Mouse (Mus musculus) CD4-positive, CD25-positive, alpha-beta regulatory T cell, adult 9 weeks (primary cell): Measurements from ENCODE around the gene Man2b2. TPM values are rescaled to one million over a fixed set of nuclear protein-coding genes. Genes with fewer than 3 reads are reported as not detected.

Experiments used
- polyA plus RNA-seq: library from polyadenylated mRNA; unstranded; fragments of 100-300 nt; shearing (Covaris generic); gene quantifications from one replicate; pipeline ENCODE4 v1.2.1, GENCODE M21; 2017

The Man2b2 gene
- polyA plus RNA-seq = 16.1 TPM

DNA sequence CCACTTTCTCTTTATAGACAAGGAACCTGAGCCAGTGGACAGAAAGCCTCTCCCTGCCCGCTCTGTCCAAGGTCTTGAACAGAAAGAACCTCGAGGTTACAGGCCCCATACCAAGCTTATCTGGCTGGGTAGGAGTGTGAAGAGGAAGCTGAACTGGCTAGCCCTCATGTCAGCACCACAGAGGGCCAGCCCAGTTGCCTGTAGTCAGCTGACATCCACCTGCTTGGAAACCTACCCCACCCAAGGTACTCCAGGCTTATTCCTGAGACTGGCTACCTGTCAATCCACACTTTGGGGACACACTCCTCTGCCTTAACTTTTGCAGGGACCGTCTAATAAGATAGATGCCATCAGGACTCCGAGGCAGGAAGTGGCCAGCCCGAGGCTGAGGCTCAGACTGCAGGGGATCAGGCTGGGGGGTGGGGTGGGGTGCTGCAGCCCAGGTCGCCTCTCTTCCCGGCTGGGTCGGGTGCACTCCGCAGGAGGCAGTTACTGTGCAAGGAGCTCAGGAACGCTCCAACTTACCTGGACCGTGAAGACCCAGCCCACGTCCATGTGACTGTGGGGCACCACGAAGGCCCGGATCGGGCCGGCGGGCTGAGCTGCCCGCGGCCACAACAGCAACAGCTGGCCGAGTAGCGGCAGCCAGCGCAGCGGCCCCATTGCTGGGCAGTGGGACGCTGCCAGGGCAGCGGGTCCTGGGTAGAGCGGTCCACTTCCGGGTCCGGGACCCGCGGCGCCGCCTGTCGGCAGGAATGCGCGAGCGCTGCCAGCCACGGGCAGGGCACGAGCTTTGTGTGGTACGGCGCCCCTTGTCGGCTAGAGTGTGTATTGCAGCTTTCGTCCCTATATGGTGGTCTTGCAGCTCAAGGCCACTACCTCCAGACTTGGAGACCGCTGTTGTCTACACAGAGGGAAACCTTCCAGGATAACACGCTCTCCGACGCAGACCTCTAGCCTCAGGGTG is at the start of gene Man2b2:
Man2b2 (minus strand) TSS at position 741 of the 967 bp plus-strand sequence.

GRCm38 (mm10) chr5:36868266-36869090 is 38.0 kb upstream of the Man2b2 start, which contains the start of gene Ppp2r2c:
Ppp2r2c (plus strand) TSS chr5:36868513.

DNA sequence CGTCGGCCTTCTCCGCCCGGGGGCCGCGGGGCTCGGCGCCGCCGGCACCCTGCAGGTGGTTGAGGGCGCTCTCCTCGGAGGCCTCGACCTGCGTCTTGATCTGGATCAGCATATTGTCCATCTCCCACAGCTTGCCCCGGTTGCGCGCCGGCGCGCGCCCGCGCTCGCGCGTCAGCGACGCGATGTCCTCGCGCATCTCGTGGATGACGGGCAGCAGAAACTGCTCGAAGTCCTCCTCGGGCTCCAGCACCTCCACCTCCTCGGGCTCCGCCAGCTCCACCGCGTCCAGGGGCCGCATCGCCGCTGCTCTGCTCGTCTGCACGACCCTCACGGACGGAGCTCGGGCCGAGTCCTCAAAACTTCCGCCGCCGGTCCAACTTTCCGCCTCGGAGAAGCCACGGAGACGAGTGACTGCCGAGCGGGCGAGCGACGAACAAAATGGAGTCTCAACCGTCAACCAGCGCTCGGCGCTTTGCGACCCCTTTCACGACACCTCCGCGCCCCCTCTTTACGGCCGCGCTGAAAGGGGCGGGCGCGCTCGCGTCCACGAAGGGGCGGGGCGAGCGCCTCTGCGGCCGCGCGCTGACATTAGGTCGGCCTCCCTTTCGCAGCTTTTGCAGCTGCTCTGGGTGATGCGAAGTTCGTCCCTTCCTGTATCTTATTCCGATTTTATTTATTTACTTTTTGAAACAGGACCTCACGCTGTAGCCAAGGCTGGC is 34.0 kb downstream of the Man2b2 start, which contains the start of gene Mrfap1:
Mrfap1 (minus strand) TSS at position 477 of the 719 bp plus-strand sequence.

Other genes with a start within 250 kb of the Man2b2 start
- gene Tbc1d14, start 237.4 kb downstream of the Man2b2 start, polyA plus RNA-seq = 110 TPM
- 36.7 TPM for gene D5Ertd579e, start 134.6 kb downstream of the Man2b2 start, polyA plus RNA-seq
- 1.9 TPM for gene Bloc1s4, start 82.0 kb downstream of the Man2b2 start, polyA plus RNA-seq
- 89.1 TPM for gene Mrfap1, start 33.9 kb downstream of the Man2b2 start, polyA plus RNA-seq
- gene Ppp2r2c, start 37.9 kb upstream of the Man2b2 start, polyA plus RNA-seq = not detected
- gene Wfs1, start 158.6 kb upstream of the Man2b2 start, polyA plus RNA-seq = 2.2 TPM